Comparison of ENCODE assay signal across 32 mouse cellular contexts in genomic region chr19:3368276-3368675, GRCm38 (mm10). TPM values are rescaled to one million over a fixed set of nuclear protein-coding genes. Genes with fewer than 3 reads are reported as not detected.
DNase-seq lines count a peak whose midpoint lies in the region; ATAC-seq and TF ChIP-seq lines count a peak whose summit lies in the region.
"Had no signal": no experiment of that assay in that cellular context is flagged by ENCODE, and none has a peak within 500 bp of the region (broad histone marks: within the 10 kb centered on the region; RNA-seq: fewer than 3 reads in every experiment).

No protein-coding gene starts in this region.

- no peak overlapping the region for H3K27ac ChIP-seq in heart, adult 2 months
- H3K27ac ChIP-seq in liver, embryonic 14.5 days = no peak overlapping the region
- H3K27ac ChIP-seq: embryonic facial prominence, embryonic 10.5 days; embryonic facial prominence, embryonic 15.5 days; forebrain, embryonic 12.5 days; hindbrain, embryonic 15.5 days; liver, embryonic 15.5 days; lung, embryonic 15.5 days; midbrain, embryonic 10.5 days; neural tube, embryonic 12.5 days had no signal

- intact Hi-C loops in heart, adult 2 months (cut with DNase I) = no loop called here

- H3K4me2 ChIP-seq in liver, embryonic 14.5 days (ENCODE audit: low read depth) = no peak overlapping the region
- H3K4me2 ChIP-seq: embryonic facial prominence, embryonic 15.5 days; forebrain, embryonic 12.5 days; heart, embryonic 11.5 days; hindbrain, embryonic 15.5 days; liver, embryonic 15.5 days; lung, embryonic 15.5 days; neural tube, embryonic 12.5 days had no signal

- no peak for ATAC-seq in liver, embryonic 14.5 days (ENCODE audit: insufficient read depth)
- ATAC-seq: forebrain, postnatal 0 days; inflammation-experienced regulatory T-cells, adult 6 months; midbrain, embryonic 16.5 days had no signal

- H3K4me1 ChIP-seq in heart, adult 2 months (ENCODE audit: control insufficient read depth, insufficient read depth, low read length) = no peaks in the 10 kb centered on the region
- H3K4me1 ChIP-seq in liver, embryonic 14.5 days (replicated peaks; ENCODE audit: control insufficient read depth in 2 of 2, insufficient read depth in 2 of 2, low read length in 1 of 2) = no peaks in the 10 kb centered on the region
- peaks cover 6% of the 10 kb centered on the region for H3K4me1 ChIP-seq in E14TG2a.4 (replicated peaks; ENCODE audit: low read depth, low read length)
- H3K4me1 ChIP-seq: embryonic facial prominence, embryonic 10.5 days; forebrain, embryonic 12.5 days; hindbrain, embryonic 15.5 days; liver, embryonic 15.5 days; lung, embryonic 15.5 days; midbrain, embryonic 10.5 days; neural tube, embryonic 12.5 days had no signal

- H3K27me3 ChIP-seq in heart, adult 2 months (ENCODE audit: control insufficient read depth, insufficient read depth, low read length) = no peaks in the 10 kb centered on the region
- H3K27me3 ChIP-seq in liver, embryonic 14.5 days (ENCODE audit: control insufficient read depth, insufficient read depth, low read length) = no peaks in the 10 kb centered on the region
- H3K27me3 ChIP-seq in E14TG2a.4 (ENCODE audit: insufficient read depth, low read length) = no peaks in the 10 kb centered on the region
- H3K27me3 ChIP-seq: embryonic facial prominence, embryonic 15.5 days; forebrain, embryonic 12.5 days; hindbrain, embryonic 15.5 days; liver, embryonic 15.5 days; lung, embryonic 15.5 days; neural tube, embryonic 12.5 days had no signal

- no peak overlapping the region for H3K4me3 ChIP-seq in heart, adult 2 months
- no peak overlapping the region for H3K4me3 ChIP-seq in liver, embryonic 14.5 days (ENCODE audit: insufficient read depth in 1 of 2, low read depth in 2 of 2, low read length in 2 of 2)
- H3K4me3 ChIP-seq in E14TG2a.4 (replicated peaks; ENCODE audit: low read length) = no peak overlapping the region
- H3K4me3 ChIP-seq: embryonic facial prominence, embryonic 10.5 days; embryonic facial prominence, embryonic 15.5 days; forebrain, embryonic 12.5 days; hindbrain, embryonic 15.5 days; liver, embryonic 15.5 days; lung, embryonic 15.5 days; midbrain, embryonic 10.5 days; myocyte; neural tube, embryonic 12.5 days had no signal

- no peak for DNase-seq in heart, adult 2 months
- no peak for DNase-seq in heart, postnatal 4 days
- DNase-seq in liver, embryonic 14.5 days (ENCODE audit: low read depth in 3 of 3, low spot score in 3 of 3) = no peak
- DNase-seq in liver = no peak
- peak; percentile 52 for DNase-seq in ZHBTc4 (ENCODE audit: low read depth, low spot score)
- DNase-seq in adrenal gland, adult (ENCODE audit: inconsistent age in 2 of 2, low spot score in 1 of 2) = no peak
- no peak for DNase-seq in frontal cortex, adult 2 months (ENCODE audit: extremely low spot score in 1 of 2, low spot score in 1 of 2)
- DNase-seq: adrenal gland, adult 2 months; adrenal gland, postnatal 36 days; cerebellum, adult 2 months; cerebellum, postnatal 25 days; forebrain, postnatal 0 days; gastrocnemius, postnatal 14 days; heart, adult 11 months; kidney, postnatal 25 days; left cerebral cortex, postnatal 4 days; right cerebral cortex, adult 18-20 months had no signal

- no peaks in the 10 kb centered on the region for H3K79me2 ChIP-seq in heart, adult 2 months (replicated peaks; ENCODE audit: control insufficient read depth, insufficient read depth, low read length)

- H3K9me3 ChIP-seq in liver, embryonic 14.5 days (ENCODE audit: control insufficient read depth, low read length) = no peaks in the 10 kb centered on the region
- no peaks in the 10 kb centered on the region for H3K9me3 ChIP-seq in E14TG2a.4 (ENCODE audit: low read length)
- H3K9me3 ChIP-seq: embryonic facial prominence, embryonic 10.5 days; embryonic facial prominence, embryonic 15.5 days; forebrain, embryonic 12.5 days; hindbrain, embryonic 15.5 days; liver, embryonic 15.5 days; lung, embryonic 15.5 days; neural tube, embryonic 12.5 days had no signal

- H3K9ac ChIP-seq in heart, adult 2 months (ENCODE audit: low read depth, low read length) = no peak overlapping the region
- H3K9ac ChIP-seq in liver, embryonic 14.5 days (replicated peaks) = no peak overlapping the region
- H3K9ac ChIP-seq: embryonic facial prominence, embryonic 15.5 days; forebrain, embryonic 12.5 days; forebrain, postnatal 0 days; hindbrain, embryonic 15.5 days; liver, embryonic 15.5 days; lung, embryonic 15.5 days; neural tube, embryonic 12.5 days had no signal

- TF ChIP-seq EP300 in heart, adult 2 months (IDR thresholded peaks at IDR 0.05; ENCODE audit: insufficient read depth, low read depth, low read length) = no peak
- TF ChIP-seq EP300 in liver, embryonic 14.5 days (IDR thresholded peaks at IDR 0.05; ENCODE audit: low read depth) = no peak

- no peak for TF ChIP-seq POLR2A in heart, adult 2 months (IDR thresholded peaks at IDR 0.05; ENCODE audit: insufficient read depth, low read depth, low read length)

- no peaks in the 10 kb centered on the region for H3K36me3 ChIP-seq in heart, adult 2 months (ENCODE audit: control insufficient read depth, insufficient read depth, low read length)
- H3K36me3 ChIP-seq in liver, embryonic 14.5 days (replicated peaks; ENCODE audit: control insufficient read depth, insufficient read depth, low read depth) = peaks cover 2% of the 10 kb centered on the region
- H3K36me3 ChIP-seq in E14TG2a.4 (ENCODE audit: insufficient read depth, low read length) = peaks cover 96% of the 10 kb centered on the region
- H3K36me3 ChIP-seq: embryonic facial prominence, embryonic 10.5 days; hindbrain, embryonic 15.5 days; midbrain, embryonic 10.5 days; neural tube, embryonic 12.5 days had no signal

- 92% methylated on average over 3 of the region's 3 CpGs for WGBS in heart, adult 2 months
- WGBS in liver, embryonic 14.5 days (ENCODE audit: insufficient replicate concordance) = 78% methylated on average over 3 of the region's 3 CpGs

- TF ChIP-seq CTCF in heart, adult 2 months (IDR thresholded peaks at IDR 0.05) = peak; percentile 39
- peak; percentile 11; the same call in 1 of the 2 replicates for TF ChIP-seq CTCF in liver, embryonic 14.5 days (IDR thresholded peaks at IDR 0.05; ENCODE audit: low read depth)
- peak; percentile 53 for TF ChIP-seq CTCF in E14TG2a.4 (conservative IDR thresholded peaks at IDR 0.05; ENCODE audit: low read length)

RNA-seq across cellular contexts. Expression of gene Tesmin, which starts 20.4 kb away (rescaled TPM):
- 1 to 10 TPM; 2.5 to 2.6 TPM for total RNA-seq in heart, adult 2 months (2021)
- 1.8 and 2.2 TPM in 2 replicates for polyA plus RNA-seq in heart, adult 2 months (2012; rRNA removed)
- 1 to 10 TPM; 2.8 to 3.4 TPM for total RNA-seq in heart, postnatal 4 days (2021)
- 0.17 and 0.25 TPM in 2 replicates for polyA plus RNA-seq in liver, embryonic 14.5 days (2012; rRNA removed)
- polyA plus RNA-seq in liver, embryonic 14.5 days (2014; fragmentation: Nextera tagmentation; extraction: Ambion mirVana) = 0.30 TPM in 2 replicates
- polyA plus RNA-seq in frontal cortex, adult 2 months (2012; rRNA removed) = 0.10 and 0.13 TPM in 2 replicates
- polyA plus RNA-seq: inflammation-experienced regulatory T-cells, adult 6 months; neural tube, embryonic 12.5 days had no signal

RNA-seq across cellular contexts. Expression of gene Gal, which starts 46.1 kb away (rescaled TPM):
- total RNA-seq in heart, adult 2 months (2021) = not detected
- polyA plus RNA-seq in heart, adult 2 months (2012; rRNA removed) = 0.14 TPM in 1 of 2 replicates, not detected in the other
- total RNA-seq in heart, postnatal 4 days (2021) = under 1 TPM; 0.36 to 0.47 TPM
- 0.04 and 0.36 TPM in 2 replicates for polyA plus RNA-seq in liver, embryonic 14.5 days (2012; rRNA removed)
- not detected in 2 replicates for polyA plus RNA-seq in liver, embryonic 14.5 days (2014; fragmentation: Nextera tagmentation; extraction: Ambion mirVana)
- 8.7 and 10.8 TPM in 2 replicates for polyA plus RNA-seq in frontal cortex, adult 2 months (2012; rRNA removed)
- total RNA-seq: hematopoietic stem cell, adult 5-6 weeks had no signal
- polyA plus RNA-seq: kidney, embryonic 14.5 days; myocyte had no signal

RNA-seq across cellular contexts. Expression of gene Cpt1a, which starts 46.1 kb away (rescaled TPM):
- 10 to 100 TPM; 44.0 to 54.7 TPM for total RNA-seq in heart, adult 2 months (2021)
- 42.9 and 49.4 TPM in 2 replicates for polyA plus RNA-seq in heart, adult 2 months (2012; rRNA removed)
- 100 to 1,000 TPM; 135 to 145 TPM for total RNA-seq in heart, postnatal 4 days (2021)
- 3.5 and 4.6 TPM in 2 replicates for polyA plus RNA-seq in liver, embryonic 14.5 days (2012; rRNA removed)
- polyA plus RNA-seq in liver, embryonic 14.5 days (2014; fragmentation: Nextera tagmentation; extraction: Ambion mirVana) = 5.2 and 6.8 TPM in 2 replicates
- polyA plus RNA-seq in frontal cortex, adult 2 months (2012; rRNA removed) = 22.6 and 25.1 TPM in 2 replicates
